Mouse (Mus musculus) intestine, embryonic 14.5 days (tissue): ENCODE data around the gene Agbl2. TPM values are rescaled to one million over a fixed set of nuclear protein-coding genes. Genes with fewer than 3 reads are reported as not detected.

Source experiments
- ATAC-seq: fragments of 200-750 bp; cut with Nextera tagmentation; replicated peaks from 2 replicates; pipeline ENCODE4 v1.8.0; 2017; ENCODE audit warnings: low read depth, moderate number of reproducible peaks, moderate TSS enrichment, moderate library complexity; ENCODE audit not compliant: low FRiP score, low TSS enrichment
- DNase-seq: peaks from one replicate; pipeline ENCODE4 v3.0.0-alpha.2; 2018; ENCODE audit warnings: low spot score
- H3K27ac ChIP-seq: fragments of 300-500 bp; sonication (generic); 2 replicates; pipeline ENCODE4 v1.5.1; 2014; ENCODE audit warnings: low read depth, mild to moderate bottlenecking, control low read depth
- H3K27me3 ChIP-seq: fragments of 300-500 bp; sonication (generic); replicated peaks from 2 replicates; pipeline ENCODE4 v1.6.1; 2014; ENCODE audit warnings: low read length, control low read depth; ENCODE audit not compliant: control insufficient read depth, insufficient read depth
- H3K36me3 ChIP-seq: fragments of 300-500 bp; sonication (generic); 2 replicates; pipeline ENCODE4 v1.6.1; 2014; ENCODE audit warnings: low read length, control low read depth; ENCODE audit not compliant: control insufficient read depth, insufficient read depth
- H3K4me1 ChIP-seq: fragments of 300-500 bp; sonication (generic); replicated peaks from 2 replicates; pipeline ENCODE4 v1.6.1; 2014; ENCODE audit warnings: low read length, control low read depth, mixed read lengths; ENCODE audit not compliant: control insufficient read depth, insufficient read depth
- H3K4me2 ChIP-seq: fragments of 300-500 bp; sonication (generic); 2 replicates; pipeline ENCODE4 v1.6.1; 2014; ENCODE audit warnings: low read length
- H3K4me3 ChIP-seq: fragments of 300-500 bp; sonication (generic); 2 replicates; pipeline ENCODE4 v1.5.1; 2014; ENCODE audit warnings: low read depth, low read length, control low read depth, mixed read lengths
- H3K9ac ChIP-seq: fragments of 300-500 bp; sonication (generic); 2 replicates; pipeline ENCODE4 v1.6.1; 2014; ENCODE audit warnings: mild to moderate bottlenecking, low read length
- H3K9me3 ChIP-seq: fragments of 300-500 bp; sonication (generic); 2 replicates; pipeline ENCODE4 v1.6.1; 2016; ENCODE audit warnings: low read length, control low read depth; ENCODE audit not compliant: control insufficient read depth
- WGBS: fragments of 180-500 bp; shearing (Covaris S2); extraction: QIAGEN DNeasy Blood & Tissue Kit; methylation state at CpG from one replicate; pipeline ENCODE4 v1.1.7; 2014; 5-methylcytosine and 5-hydroxymethylcytosine counted together
- polyA plus RNA-seq: library from polyadenylated mRNA; unstranded; fragments of >200 nt; fragmentation: Nextera tagmentation; extraction: Ambion mirVana; gene quantifications from 2 replicates; pipeline ENCODE4 v1.2.1, GENCODE M21; 2014

The Agbl2 gene
- polyA plus RNA-seq, 1 experiment from 2014 or later: 1.0 TPM

DNA sequence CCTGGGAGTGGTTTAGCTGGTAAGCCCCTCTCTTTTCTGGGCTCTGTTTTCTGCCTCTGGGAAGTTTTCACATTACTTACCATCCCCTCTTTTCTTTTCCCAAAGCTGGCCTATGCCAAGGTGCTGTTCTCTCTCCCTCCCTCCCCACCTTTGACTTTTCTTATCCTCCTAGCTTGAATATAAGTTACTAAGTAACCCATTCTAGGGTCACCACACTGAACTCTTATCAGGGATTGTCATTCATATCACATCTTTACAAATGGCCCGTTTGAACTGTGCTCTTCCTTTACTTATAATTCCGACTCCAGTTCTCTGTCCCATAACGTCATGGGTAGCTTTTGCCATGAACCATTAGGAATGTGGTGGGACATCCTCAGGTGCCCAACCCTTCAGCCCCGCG, 62.7 kb downstream of the Agbl2 start:
- H3K4me3 ChIP-seq: no peak overlapping the region
- H3K27ac ChIP-seq: no peak overlapping the region
- DNase-seq (no peak), ATAC-seq (0 out of 2 replicates have a peak, but pooled peaks have one; percentile 6)
- H3K4me1 ChIP-seq: peaks cover 10% of the 10 kb centered on the region; the same call in 1 of the 2 replicates
- H3K36me3 ChIP-seq: peaks cover 3% of the 10 kb centered on the region
- H3K9ac ChIP-seq: no peak overlapping the region
- H3K4me2 ChIP-seq: no peak overlapping the region
- no peaks in the 10 kb centered on the region for H3K27me3 ChIP-seq
- WGBS: 72% methylated on average over 5 of the region's 5 CpGs
- H3K9me3 ChIP-seq: no peaks in the 10 kb centered on the region

DNA sequence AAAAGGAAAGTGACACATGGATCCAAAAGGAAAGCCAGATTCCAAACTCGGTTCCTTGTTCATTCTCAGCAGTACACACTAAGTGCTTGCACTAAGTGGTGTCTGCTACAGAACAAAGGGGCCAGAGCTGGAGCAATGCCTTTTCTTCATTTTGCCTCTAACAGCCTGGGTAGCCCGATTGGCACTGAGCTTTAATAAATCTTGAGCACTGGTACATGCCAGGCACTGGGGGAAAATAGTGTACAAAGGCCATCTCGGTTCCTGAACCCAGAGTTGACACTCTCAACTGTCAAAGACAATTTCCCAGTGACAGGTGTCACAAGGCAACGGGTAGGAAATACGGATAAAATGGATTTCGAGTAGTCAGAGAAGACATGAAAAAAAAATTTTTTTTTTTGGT, 63.6 kb downstream of the Agbl2 start:
- Histone ChIP-seq H3K27me3 (no peaks in the 10 kb centered on the region), H3K4me2 (peak overlapping the region; percentile 83), H3K4me3 (peak overlapping the region; percentile 88), H3K36me3 (peaks cover 12% of the 10 kb centered on the region), H3K27ac (peak overlapping the region; percentile 74), H3K9ac (peak overlapping the region; percentile 53), H3K9me3 (no peaks in the 10 kb centered on the region), H3K4me1 (peaks cover 10% of the 10 kb centered on the region; the same call in 1 of the 2 replicates)
- 47% methylated on average over 6 of the region's 6 CpGs for WGBS
- ATAC-seq (0 out of 2 replicates have a peak, but pooled peaks have one; percentile 0), DNase-seq (no peak)

DNA sequence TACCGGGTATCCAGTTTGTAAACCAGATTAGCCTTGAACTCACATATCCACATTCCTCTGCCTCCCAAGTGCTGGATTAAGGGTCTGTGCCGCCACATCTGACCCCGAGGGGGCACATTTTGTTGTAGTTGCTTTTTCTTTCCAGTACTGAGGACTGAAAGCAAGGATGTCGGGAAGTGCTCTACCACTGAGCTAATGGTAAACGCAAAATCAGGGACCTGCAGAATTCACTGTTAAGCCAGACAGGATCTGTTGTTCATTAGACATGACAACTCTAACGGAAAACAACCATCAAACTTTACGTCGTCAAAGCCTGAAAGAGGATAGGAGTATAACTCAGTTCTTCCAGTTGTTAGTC, 64.0 kb downstream of the Agbl2 start:
- Histone ChIP-seq H3K4me2 (peak overlapping the region; percentile 83), H3K4me3 (peak overlapping the region; percentile 88), H3K9me3 (no peaks in the 10 kb centered on the region), H3K27me3 (no peaks in the 10 kb centered on the region), H3K4me1 (peaks cover 10% of the 10 kb centered on the region; the same call in 1 of the 2 replicates), H3K27ac (peak overlapping the region; percentile 74), H3K9ac (peak overlapping the region; percentile 53), H3K36me3 (peaks cover 16% of the 10 kb centered on the region)
- WGBS: 3% methylated on average over 8 of the region's 8 CpGs
- DNase-seq: no peak
- ATAC-seq: peak; percentile 41

DNA sequence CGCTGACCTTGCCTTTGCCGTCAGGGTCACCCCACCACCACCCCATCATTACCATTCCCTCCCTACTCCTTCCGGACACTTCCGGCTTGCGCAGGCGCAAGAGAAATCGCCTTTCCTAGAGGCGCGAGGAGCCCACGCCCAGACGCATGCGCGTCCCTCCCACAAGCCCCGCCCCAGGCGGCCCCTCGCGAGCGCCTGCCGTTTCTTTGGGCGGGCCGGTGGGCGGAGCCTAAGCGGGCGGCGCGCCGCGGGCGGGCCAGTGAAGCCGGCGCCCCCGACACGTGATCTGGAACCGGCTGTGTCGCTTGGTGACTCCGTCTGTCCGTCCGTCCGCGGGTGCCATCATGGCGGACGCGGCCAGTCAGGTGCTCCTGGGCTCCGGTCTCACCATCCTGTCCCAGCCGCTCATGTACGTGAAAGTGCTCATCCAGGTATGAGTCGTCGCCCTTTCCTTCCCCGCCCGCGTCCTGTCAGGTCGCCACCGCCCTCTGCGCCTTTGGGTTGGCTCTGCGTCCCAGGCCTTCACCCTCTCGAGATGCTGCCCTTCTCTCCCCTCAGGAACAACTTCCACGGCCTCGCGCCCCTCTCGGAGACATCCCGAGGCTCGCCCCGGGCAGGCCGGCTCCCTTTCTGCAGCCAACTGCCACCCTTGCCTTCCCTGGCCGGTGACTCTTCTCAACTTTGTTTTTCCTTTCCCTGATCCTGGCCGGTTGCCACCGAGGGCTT, 64.6 kb downstream of the Agbl2 start, which contains the start of gene Mtch2:
TSS of gene Mtch2 (plus strand) at position 201 of the 726 bp plus-strand sequence.
- H3K27me3 ChIP-seq: no peaks in the 10 kb centered on the region
- H3K9ac ChIP-seq: peak within 1 kb of the TSS; percentile 87
- DNase-seq: peak; percentile 94
- H3K9me3 ChIP-seq: no peaks in the 10 kb centered on the region
- H3K4me2 ChIP-seq: peak within 1 kb of the TSS; percentile 83
- peaks cover 10% of the 10 kb centered on the region; the same call in 1 of the 2 replicates for H3K4me1 ChIP-seq
- peak within 1 kb of the TSS; percentile 84 for H3K27ac ChIP-seq
- under 1% methylated on average over 63 of the region's 67 CpGs for WGBS
- H3K36me3 ChIP-seq: peaks cover 22% of the 10 kb centered on the region
- H3K4me3 ChIP-seq: peak within 1 kb of the TSS; percentile 88
- ATAC-seq: peak; percentile 93

DNA sequence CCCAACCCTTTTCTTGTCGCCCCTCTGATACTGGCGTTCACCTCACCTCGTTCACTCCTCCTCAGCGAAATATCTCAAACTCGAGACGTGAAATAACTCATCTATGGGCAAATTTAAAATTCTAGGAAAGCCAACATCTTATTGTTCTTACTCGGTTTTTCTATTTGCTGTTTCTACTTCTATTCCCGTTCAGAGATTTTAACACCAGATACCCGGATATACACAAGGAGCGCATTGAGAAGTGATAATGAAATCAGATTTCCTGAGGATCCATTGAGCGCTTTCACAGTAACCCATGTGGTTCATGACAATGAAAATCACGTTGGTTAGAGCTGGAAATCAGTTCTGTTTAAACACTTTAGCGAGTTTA, 65.1 kb downstream of the Agbl2 start:
- Histone ChIP-seq H3K9ac (peak overlapping the region; percentile 87), H3K27me3 (no peaks in the 10 kb centered on the region), H3K27ac (peak overlapping the region; percentile 84), H3K4me2 (peak overlapping the region; percentile 79), H3K36me3 (peaks cover 27% of the 10 kb centered on the region), H3K4me1 (peaks cover 10% of the 10 kb centered on the region; the same call in 1 of the 2 replicates), H3K9me3 (no peaks in the 10 kb centered on the region), H3K4me3 (peak overlapping the region; percentile 88)
- WGBS: 1% methylated on average over 13 of the region's 13 CpGs
- DNase-seq (no peak), ATAC-seq (no peak)

DNA sequence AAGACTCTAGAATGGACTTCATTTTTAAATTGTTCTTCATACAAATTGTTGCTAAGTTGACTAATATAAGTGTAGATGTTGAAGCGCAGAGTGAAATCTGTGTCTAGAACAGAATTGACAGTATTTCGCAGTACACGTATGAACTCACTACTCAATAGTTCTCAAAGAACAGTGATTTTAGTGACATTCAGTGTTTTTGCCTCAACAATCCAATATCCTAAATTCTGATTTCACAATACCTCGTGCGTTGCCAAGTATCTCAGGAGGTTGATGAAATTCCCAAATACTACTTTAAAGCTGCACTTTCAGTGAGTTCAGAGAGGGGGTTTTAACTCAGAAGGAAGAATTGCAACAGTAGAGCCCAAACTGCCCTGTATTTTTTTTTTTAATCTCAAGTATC, 65.8 kb downstream of the Agbl2 start:
- WGBS: 91% methylated on average over 5 of the region's 5 CpGs
- Histone ChIP-seq H3K4me2 (peak overlapping the region; percentile 79), H3K9me3 (no peaks in the 10 kb centered on the region), H3K27ac (no peak overlapping the region), H3K27me3 (no peaks in the 10 kb centered on the region), H3K4me1 (peaks cover 10% of the 10 kb centered on the region; the same call in 1 of the 2 replicates), H3K36me3 (peaks cover 34% of the 10 kb centered on the region), H3K9ac (peak overlapping the region; percentile 87; the same call in 1 of the 2 replicates), H3K4me3 (peak overlapping the region; percentile 88)
- ATAC-seq (no peak), DNase-seq (no peak)

DNA sequence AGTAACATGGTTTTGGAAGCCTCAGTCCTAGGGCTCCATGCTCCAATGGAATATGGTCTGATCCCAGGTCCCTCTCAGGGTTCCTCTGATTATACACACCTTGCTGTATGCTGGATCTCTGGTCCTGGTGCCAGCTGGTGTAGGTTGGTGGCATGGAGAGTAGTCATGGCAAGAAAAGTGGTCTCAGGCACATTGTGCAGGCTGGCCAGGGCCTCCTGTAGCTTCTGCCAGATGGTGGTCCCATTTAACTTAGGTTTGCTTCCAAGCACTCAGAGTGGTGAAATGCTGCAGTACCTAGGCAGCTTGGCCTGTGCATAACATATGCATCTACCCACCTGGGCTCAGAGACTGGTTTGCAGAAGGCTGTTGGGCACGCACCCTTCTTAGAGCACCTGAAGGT, 67.9 kb downstream of the Agbl2 start:
- DNase-seq (no peak), ATAC-seq (no peak)
- WGBS: 100% methylated on average over 1 of the region's 1 CpGs
- Histone ChIP-seq H3K27me3 (no peaks in the 10 kb centered on the region), H3K36me3 (peaks cover 52% of the 10 kb centered on the region), H3K4me1 (peaks cover 10% of the 10 kb centered on the region; the same call in 1 of the 2 replicates), H3K9me3 (no peaks in the 10 kb centered on the region), H3K4me2 (no peak overlapping the region), H3K9ac (no peak overlapping the region), H3K27ac (no peak overlapping the region), H3K4me3 (no peak overlapping the region)

DNA sequence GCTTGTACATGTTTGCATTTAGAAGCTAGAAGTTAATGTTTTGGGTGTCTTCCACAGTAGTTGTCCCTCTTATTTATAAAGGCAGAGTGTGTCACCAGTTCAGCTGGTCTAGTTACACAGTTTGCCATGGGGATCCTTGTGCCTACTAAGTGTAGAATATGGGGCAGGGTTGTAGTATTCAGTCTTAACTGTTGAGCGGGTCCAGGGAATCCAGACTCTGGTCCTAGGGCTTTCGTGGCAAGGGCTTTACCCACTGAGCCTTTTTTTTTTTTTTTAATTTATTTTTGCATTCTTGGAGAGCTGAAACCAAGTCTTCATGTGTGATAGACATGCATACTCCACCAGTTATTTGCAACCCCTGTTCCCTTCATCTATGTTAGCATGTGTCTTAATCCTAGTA, 79.0 kb downstream of the Agbl2 start:
- WGBS: 100% methylated on average over 2 of the region's 2 CpGs
- Histone ChIP-seq H3K4me1 (no peaks in the 10 kb centered on the region), H3K9me3 (no peaks in the 10 kb centered on the region), H3K36me3 (peaks cover 91% of the 10 kb centered on the region), H3K4me2 (no peak overlapping the region), H3K27ac (no peak overlapping the region), H3K27me3 (no peaks in the 10 kb centered on the region), H3K9ac (no peak overlapping the region), H3K4me3 (no peak overlapping the region)
- ATAC-seq: no peak
- no peak for DNase-seq

DNA sequence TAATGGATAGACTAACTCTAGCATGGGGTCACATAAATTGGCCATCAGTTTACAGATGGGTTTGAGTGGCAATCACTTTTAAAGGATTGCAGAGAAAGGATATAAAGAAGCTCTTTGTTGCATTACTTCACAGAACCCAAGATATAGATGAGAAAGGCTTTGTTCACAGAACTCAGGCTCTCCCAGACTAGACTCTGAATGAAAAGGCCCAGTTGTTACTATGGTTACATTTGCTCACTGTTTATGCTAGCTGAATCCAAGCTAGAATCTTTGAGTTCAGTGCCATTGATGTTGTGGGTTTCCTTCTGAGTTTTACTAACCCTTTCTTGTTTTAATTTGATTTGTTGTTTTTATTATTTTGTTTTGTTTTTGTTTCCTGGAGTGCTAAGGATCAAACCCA, 81.7 kb downstream of the Agbl2 start:
- Histone ChIP-seq H3K36me3 (peaks cover 89% of the 10 kb centered on the region), H3K4me3 (no peak overlapping the region), H3K4me1 (no peaks in the 10 kb centered on the region), H3K9me3 (no peaks in the 10 kb centered on the region), H3K4me2 (no peak overlapping the region), H3K9ac (no peak overlapping the region), H3K27ac (no peak overlapping the region), H3K27me3 (no peaks in the 10 kb centered on the region)
- ATAC-seq (no peak), DNase-seq (no peak)
